Mouse (Mus musculus): ENCODE results near the gene Rnf166.

The Rnf166 gene

GRCm38 (mm10) chr8:122475580-122476320 lies at the start of gene Rnf166, which contains the start of gene Ctu2:
Gene Rnf166 (minus strand): TSS chr8:122476064.
Gene Ctu2 (plus strand): TSS chr8:122476143.
- DNase-seq (ENCODE audit: extremely low read depth, insufficient read length, low spot score), result peak; percentile 83

GRCm38 (mm10) chr8:122525004-122525403 lies 49.1 kb upstream of the Rnf166 start:
- no peak for DNase-seq (ENCODE audit: extremely low read depth, insufficient read length, low spot score)

DNA sequence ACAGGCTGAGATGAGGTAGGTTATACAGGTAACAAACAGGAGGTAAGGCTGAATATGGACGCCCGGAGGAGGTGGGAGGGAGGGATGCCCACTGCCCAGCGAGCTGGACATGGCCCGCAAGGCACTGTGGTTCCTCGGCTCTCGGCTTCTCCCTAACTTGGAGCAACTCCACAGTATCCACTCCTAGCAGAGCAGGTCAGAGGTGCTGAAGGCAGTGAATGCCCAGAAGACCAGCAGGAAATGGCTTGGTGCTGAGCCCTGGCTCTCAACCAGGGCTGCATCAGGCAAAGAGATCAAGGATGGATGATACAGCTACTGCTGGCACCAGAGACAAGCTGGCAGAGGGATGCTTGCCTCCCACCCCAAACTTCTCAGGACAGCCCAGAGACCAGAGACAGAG lies 48.6 kb upstream of the Rnf166 start:
- no peak for DNase-seq (ENCODE audit: extremely low read depth, insufficient read length, low spot score)

GRCm38 (mm10) chr8:122523652-122524360 lies 47.9 kb upstream of the Rnf166 start:
- no peak for DNase-seq (ENCODE audit: extremely low read depth, insufficient read length, low spot score)

- no peak for DNase-seq (ENCODE audit: extremely low read depth, insufficient read length, low spot score)
Measured at GRCm38 (mm10) chr8:122522796-122523651, 47.2 kb upstream of the Rnf166 start.

DNA sequence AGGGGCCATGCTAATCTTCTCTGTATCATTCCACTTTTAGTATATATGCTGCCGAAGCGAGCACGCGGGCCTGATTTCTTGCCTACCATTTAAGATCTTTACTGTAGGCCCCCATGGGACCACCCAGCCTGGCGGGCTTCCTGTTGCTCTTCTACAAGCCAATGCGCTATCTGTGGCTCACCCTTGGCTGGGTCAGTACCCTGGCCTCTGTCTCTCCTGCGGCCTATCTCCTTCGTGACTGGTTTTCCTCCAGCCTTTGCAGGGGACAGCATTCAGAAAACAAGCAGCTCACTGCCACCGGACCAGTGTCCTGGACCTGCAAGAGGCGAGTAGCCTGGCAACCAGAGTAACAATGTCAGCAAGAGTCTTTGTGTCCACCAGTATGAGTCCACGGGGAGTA lies 44.7 kb upstream of the Rnf166 start:
- DNase-seq (ENCODE audit: extremely low read depth, insufficient read length, low spot score), result no peak

- no peak for DNase-seq (ENCODE audit: extremely low read depth, insufficient read length, low spot score)
Measured at GRCm38 (mm10) chr8:122517541-122518190, 41.8 kb upstream of the Rnf166 start.

GRCm38 (mm10) chr8:122515699-122516098 lies 39.8 kb upstream of the Rnf166 start:
- no peak for DNase-seq (ENCODE audit: extremely low read depth, insufficient read length, low spot score)

DNA sequence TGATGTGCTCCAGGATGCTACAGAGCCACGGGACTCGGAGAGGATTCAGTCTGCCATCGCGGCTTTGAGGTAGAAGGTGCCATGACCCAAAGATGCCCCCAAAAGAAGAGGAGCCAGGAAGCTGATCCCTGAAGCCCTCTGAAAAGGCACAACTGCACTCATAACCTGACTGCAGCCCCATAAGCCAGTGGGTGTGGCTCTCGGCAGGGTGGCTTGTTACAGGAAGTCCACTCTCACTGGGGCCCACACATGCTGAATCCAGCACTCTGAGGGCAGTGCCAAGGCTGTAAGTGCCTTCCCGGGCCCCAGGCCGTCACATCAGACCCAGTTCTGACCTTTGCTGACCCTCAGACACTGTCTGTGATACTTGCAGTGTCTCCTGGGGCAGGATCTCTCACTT lies 36.5 kb upstream of the Rnf166 start:
- DNase-seq (ENCODE audit: extremely low read depth, insufficient read length, low spot score), result no peak

DNA sequence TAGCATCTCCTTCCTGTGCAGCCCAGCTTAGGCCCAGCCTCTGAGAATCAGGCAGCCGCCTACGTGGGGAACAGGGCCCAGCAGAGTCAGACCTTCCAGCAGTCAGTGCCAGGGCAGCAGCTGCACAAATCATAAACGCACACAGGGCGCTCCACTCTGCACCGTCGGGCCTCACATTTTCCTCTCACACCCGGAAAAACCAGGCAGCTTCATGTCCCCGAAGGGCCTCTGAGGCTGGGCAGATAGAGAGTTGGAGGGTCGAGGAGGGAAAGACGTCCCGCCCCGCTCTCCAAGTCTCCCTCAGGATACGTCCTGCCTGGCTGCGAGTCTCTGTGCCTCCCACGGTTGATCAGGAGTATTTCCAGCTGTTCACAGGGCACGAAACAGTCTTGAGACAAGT lies 35.7 kb upstream of the Rnf166 start:
- no peak for DNase-seq (ENCODE audit: extremely low read depth, insufficient read length, low spot score)

DNA sequence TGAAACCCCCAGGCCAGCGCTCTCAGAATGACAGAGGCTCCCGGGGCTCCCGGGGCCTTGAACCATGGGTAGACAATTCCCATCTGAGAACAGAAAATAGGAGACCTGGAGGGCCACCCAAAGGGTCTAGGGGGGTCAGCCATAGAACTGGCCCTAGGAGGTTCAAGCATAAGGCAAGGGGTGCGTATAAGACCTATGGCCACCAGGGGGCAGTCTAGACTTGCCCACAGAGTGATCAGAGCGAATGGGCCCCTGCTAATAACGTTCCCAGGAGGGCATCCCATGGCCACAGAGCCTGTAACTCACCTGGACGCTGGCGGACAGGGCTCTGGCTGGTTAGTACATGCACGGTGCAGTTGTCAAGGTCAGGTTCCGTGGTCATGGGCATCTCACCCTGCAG lies 25.0 kb upstream of the Rnf166 start:
- DNase-seq (ENCODE audit: extremely low read depth, insufficient read length, low spot score), result peak; percentile 50

DNA sequence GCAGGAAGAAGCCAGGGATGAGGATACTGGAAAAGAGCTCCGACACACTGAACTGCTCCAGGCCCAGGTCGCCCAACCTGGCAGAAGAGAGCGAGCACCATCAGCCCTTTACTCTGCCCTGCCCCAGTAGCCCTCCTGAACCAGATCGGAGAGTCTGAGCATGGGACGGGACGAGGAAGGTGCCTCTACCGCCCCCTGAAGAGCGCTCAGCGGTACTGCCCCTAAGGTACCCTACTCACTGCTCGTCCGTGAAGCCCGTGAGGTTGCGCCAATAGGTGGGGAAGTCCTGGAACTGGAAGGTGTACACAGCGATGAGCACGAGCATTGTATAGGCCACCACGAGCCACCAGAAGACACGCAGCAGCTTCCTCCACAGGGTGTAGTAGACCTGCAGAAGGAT lies 22.0 kb upstream of the Rnf166 start:
- no peak for DNase-seq (ENCODE audit: extremely low read depth, insufficient read length, low spot score)

- no peak for DNase-seq (ENCODE audit: extremely low read depth, insufficient read length, low spot score)
Measured at GRCm38 (mm10) chr8:122497016-122497734, 21.3 kb upstream of the Rnf166 start.

DNA sequence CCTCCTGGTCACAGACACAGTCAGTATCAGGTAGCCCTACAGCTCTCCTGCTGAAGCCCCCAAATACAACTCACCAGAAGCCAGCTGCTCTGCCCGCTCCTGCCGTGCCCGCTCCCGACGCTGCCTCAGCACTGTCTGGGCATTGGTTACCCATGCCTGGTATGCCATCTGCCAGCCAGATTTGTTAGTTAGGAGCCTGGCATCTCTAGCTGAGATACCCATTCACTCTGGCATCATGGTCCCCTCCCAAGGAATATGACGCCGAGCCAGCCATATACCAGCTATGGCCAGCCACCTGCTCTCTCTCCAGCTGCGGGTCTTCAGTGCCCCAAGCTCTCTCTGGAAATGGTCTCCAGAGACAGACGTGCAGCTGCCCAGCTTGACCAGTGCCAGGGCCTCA lies 12.5 kb upstream of the Rnf166 start:
- DNase-seq (ENCODE audit: extremely low read depth, insufficient read length, low spot score), result no peak

DNA sequence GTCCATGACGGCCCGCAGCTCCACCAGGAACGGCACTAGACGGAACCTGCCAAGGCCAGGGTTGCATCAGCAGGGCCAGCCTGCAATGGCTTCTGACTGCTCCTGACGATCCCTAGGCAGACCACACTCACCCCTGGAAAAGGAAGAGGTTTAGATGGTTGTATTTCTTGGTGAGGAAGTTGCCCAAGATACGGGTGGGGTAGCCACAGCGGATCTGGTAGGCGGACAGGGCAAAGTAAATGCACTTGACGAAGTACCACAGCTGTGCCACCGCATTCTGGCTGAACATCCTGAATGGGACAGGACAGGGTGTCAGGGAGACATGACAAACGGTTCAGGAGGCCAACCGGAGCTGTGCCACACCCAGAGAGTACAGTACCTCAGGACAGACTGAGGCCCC lies 9.0 kb upstream of the Rnf166 start:
- DNase-seq (ENCODE audit: extremely low read depth, insufficient read length, low spot score), result no peak

GRCm38 (mm10) chr8:122483877-122484276 lies 8.0 kb upstream of the Rnf166 start:
- no peak for DNase-seq (ENCODE audit: extremely low read depth, insufficient read length, low spot score)

- DNase-seq (ENCODE audit: extremely low read depth, insufficient read length, low spot score), result no peak
Measured at GRCm38 (mm10) chr8:122482448-122482847, 6.6 kb upstream of the Rnf166 start.

- DNase-seq (ENCODE audit: extremely low read depth, insufficient read length, low spot score), result peak; percentile 49
Measured at GRCm38 (mm10) chr8:122474951-122475560, 808 bp downstream of the Rnf166 start.

GRCm38 (mm10) chr8:122473911-122474421 lies 1.9 kb downstream of the Rnf166 start:
- no peak for DNase-seq (ENCODE audit: extremely low read depth, insufficient read length, low spot score)

Measured in 3134 (cell line).